Mouse (Mus musculus): ENCODE measurements at regions not wholly inside any gene's neighbourhood (a gene's known extent, or its start where the extent isn't known, plus 50 kb on each side); places are given as distances from the start of the nearest gene placed in this dataset.

- DNase-seq (ENCODE audit: low spot score), result no peak
Observed at GRCm38 (mm10) chr8:109413386-109413785, 80.4 kb upstream of the Pmfbp1 start.

DNA sequence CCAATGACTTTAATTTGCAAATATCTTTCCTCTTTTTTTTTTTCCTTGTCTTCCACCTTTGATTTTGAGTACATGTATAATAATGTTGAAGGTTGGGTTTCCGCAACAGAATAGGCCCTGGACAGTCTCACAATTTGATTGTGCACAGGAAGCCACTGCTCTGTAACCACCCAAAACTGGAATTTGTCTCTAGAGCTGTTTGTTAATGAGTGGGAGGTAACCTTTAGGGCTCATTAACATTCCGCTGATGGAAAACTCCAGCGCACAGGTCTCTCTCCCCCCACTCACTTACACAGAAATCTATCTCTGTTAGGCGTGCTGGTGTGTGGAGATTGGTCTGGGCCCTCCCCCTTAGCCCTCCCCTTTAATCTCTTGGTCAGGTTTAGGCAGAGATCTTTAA, 78.5 kb upstream of the Pmfbp1 start:
- DNase-seq (ENCODE audit: low spot score), result no peak

- DNase-seq (ENCODE audit: low spot score), result no peak
Observed at GRCm38 (mm10) chr8:109415906-109416305, 77.9 kb upstream of the Pmfbp1 start.

DNA sequence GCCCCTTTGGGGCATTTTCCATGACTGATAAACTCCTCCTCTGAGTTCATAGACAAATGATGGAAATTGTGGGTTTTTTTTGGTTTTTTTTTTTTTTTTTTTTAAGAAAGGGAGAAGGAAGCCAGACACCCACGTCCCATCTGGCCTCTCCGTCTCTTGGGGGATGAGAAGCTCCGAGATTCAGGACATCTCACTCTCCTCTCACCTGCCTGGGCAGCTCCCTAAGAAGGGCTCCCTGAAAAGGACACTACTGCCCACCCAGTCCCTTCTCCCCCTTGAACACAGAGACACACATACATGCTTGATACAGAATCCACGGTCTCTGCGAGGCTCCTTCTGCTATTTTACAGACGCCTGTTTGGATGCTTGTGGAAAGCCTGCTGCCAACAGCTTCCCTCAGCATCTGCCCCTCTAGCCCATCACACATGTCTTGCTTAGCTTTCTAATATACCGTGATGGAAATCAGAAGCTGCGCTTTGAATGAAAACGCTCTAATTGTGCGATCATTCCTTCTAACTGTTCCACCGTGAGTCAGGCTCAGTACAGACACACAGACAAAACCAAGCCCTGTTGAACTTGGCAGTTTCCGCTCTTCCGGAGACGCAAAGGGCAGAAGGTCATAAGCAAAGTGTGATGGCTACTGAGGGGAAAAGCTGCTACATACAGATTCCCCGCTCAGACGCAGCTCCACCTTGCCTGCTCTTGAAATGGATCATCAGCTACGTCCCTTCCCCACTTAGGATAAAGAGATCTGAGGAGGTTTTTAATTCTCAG, 77.3 kb upstream of the Pmfbp1 start:
- no peak for DNase-seq (ENCODE audit: low spot score)

- DNase-seq (ENCODE audit: low spot score), result no peak
Observed at GRCm38 (mm10) chr8:109417222-109417621, 76.6 kb upstream of the Pmfbp1 start.

DNA sequence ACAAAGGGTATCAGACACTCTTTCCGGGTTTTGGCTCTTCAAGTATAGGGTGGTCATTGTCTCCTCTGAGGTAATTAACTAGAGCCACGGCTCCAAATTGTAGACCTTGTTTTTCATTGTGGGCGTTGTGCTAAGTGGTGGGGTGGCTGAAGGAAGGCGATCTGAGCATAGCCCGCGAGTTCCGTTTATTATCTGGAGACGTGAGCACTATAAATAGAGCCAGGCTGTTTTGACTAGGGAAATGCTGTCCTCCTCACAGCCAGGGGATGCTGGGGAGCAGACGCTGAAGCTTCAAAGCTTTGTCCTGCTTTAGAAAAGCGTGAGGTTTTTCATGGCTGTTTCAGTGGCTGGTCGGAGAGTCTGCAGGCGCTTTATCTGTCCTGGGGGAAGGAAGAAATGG, 75.9 kb upstream of the Pmfbp1 start:
- no peak for DNase-seq (ENCODE audit: low spot score)

DNA sequence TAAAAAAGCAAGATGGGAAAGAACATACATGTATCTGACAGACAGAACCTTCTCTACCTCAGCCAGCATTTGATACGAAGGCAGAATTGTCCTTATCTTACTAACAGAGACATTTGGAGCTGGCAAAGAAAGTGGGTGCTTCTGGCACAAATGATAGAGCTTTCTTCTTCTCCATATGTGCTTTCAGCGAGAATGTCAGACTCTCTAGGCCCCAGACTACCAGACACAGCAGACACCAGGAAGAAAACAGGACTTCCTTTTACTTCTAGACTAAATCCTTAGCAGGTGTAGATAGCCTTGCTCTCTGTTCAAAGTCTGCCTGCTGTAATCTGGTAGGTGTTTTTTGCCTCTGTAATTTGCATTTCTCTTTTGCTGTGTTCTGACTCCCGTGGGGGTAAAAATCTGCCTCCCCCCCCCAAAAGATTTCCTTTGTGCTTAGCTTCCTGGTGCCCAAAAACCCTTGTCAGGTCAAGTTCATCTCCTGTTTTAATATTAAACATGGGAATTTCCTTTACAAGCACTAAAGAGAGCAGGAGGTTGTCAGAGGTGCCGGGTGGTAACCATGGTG, 74.7 kb upstream of the Pmfbp1 start:
- no peak for DNase-seq (ENCODE audit: low spot score)

DNA sequence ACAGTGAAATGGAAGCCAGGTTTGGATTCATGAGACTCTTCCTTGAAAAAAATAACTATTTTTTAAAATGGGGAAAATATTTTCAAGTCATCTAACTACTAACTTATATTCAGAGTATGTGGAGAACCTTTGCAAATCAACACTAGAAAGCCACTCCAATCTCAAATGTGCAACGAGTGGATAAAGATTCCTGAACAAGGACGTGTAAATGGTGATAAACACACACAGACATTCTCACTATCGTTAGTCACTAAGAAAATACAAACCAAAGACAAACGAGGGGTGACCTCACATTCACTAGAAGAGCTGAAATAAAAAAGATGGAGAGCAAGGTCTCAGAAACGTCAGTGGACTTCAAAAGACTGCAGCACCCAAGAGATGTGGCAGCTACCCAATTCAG, 69.8 kb upstream of the Pmfbp1 start:
- no peak for DNase-seq (ENCODE audit: low spot score)

DNA sequence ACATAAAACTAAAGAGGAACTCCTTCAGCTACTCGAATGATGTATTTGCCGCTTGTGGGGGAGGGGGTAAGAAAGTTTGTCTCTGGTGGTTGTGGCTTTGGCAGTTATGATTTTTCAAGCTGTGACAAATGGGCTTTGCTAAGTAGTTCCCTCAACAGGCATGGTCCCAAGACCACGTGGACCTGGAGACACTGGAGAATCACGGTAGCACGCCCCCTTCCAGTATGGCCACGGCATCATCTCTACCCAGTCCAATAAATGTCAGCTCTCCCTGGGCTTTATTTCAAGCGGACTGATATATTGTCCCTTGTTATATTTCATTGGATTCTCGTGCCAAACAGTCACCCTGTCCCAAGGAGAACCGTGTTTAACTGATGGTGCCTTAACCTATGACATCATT, 65.3 kb upstream of the Pmfbp1 start:
- no peak for DNase-seq (ENCODE audit: low spot score)

- DNase-seq (ENCODE audit: low spot score), result no peak
Observed at GRCm38 (mm10) chr8:109434538-109434937, 59.3 kb upstream of the Pmfbp1 start.

- DNase-seq (ENCODE audit: low spot score), result no peak
Observed at GRCm38 (mm10) chr8:109436056-109436455, 57.8 kb upstream of the Pmfbp1 start.

DNA sequence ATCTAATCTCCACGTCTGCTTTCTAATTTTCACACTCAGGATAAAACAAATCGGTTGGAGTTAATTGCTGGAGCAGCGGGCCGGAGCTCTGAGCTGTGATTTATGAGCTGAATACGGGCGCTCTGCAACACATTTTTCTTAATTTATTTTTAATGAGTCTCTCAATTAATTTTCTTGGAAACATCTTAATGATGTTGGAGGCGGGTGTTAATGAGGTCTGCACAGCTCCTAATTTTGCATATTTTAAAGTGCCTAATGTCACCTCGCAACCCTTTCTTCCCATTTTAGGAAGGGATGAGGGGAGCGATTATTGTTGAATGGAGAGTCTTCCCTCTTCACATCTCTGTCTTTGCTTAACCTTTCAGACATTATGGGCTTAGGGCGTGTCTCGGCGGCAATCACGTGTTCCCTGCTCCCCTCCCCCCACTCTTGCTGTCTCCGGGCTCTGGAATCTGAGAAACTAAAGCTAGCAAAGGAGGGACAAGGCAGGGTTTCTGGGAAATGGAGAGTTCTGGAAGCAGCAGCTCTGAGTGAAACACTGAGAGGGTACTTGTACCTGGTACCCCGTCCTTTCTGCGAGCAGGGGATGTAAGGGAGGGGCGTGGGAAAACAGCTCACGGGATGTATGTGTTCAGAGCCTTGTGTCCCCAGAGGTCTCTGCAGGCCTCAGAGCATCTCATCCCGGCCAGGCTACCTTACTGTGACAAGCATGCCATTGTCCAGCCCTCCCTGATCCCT, 56.8 kb upstream of the Pmfbp1 start:
- DNase-seq (ENCODE audit: low spot score), result peak; percentile 62

DNA sequence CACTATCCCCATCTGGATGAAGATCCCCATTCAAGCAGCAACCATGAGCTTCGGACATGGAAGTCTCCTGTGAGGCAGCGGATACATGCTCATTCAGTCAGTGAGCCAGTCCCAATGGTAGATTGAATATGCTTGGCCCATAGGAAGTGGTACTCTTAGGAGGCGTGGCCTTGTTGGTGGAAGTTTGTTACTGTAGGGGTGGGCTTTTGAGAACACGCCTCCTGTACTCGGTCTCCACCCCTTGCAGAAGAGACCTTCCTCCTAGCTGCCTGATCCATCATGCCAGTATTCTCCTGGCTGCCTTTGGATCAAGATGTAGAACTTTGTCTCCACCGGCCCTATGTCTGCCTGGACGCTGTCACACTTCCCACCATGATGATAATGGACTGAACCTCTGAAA, 55.3 kb upstream of the Pmfbp1 start:
- no peak for DNase-seq (ENCODE audit: low spot score)

Measured in testis, postnatal 10 days (tissue).